Mouse (Mus musculus): Measurements from ENCODE around the gene Slc30a2. TPM values are rescaled to one million over a fixed set of nuclear protein-coding genes. Genes with fewer than 3 reads are reported as not detected.

Slc30a2 gene
- total and polyA plus RNA-seq, 2 experiments from 2014 or later, result 0.28 TPM; not detected in 1

DNA sequence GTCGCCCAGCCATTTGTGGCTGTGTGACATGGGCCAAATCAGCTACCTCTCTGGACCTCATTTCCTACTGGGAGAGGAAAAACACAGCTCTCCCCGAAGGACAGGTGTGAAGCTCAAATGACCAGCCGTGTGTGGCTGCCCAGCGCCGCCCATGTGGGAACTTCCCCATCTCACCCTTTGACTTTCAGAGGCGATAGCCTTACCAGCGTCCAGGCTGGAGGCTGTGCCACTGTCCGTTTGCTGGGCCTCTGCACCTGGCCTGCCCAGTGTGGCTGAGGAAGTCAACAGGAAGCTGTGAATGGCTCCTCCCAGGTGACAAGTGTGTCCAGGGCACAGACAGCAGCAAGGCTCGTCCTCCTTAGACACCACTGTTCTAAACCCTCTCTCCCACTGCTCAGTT lies 31.2 kb upstream of the Slc30a2 start:
- Histone ChIP-seq H3K4me2 (ENCODE audit: low read depth) (no peak overlapping the region), H3K9me3 (ENCODE audit: low read length) (no peaks in the 10 kb centered on the region), H3K4me3 (ENCODE audit: low read depth, low read length) (no peak overlapping the region), H3K36me3 (ENCODE audit: insufficient read depth) (no peaks in the 10 kb centered on the region), H3K4me1 (ENCODE audit: insufficient read depth) (peaks cover 5% of the 10 kb centered on the region), H3K9ac (no peak overlapping the region), H3K27ac (ENCODE audit: low read depth, low read length) (no peak overlapping the region), H3K27me3 (ENCODE audit: insufficient read depth, low read length) (no peaks in the 10 kb centered on the region)
- DNase-seq (no peak), ATAC-seq (no peak)
- 90% methylated on average over 9 of the region's 9 CpGs for WGBS
- no peak for TF ChIP-seq CTCF (IDR thresholded peaks at IDR 0.05; ENCODE audit: low read depth)

DNA sequence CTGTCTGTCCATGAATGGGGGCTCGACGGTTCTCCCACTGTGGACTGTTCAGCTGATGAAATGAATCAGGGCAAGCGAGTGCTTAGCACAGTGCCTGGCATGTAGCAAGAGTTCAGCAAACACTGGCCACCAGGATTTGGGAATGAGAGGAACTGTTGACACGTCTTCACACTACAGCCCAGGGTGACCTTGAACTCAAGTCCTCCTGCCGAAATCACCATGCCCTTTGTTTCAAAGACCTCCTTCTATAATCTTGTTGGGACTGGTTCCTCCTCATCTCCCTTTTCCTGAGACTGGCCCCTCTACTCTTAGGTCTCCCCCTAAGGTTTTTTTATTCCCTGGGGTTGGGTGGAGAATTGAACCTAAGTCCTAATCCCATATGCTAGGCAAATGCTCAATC lies 30.6 kb upstream of the Slc30a2 start:
- no peak for TF ChIP-seq CTCF (IDR thresholded peaks at IDR 0.05; ENCODE audit: low read depth)
- ATAC-seq (no peak), DNase-seq (no peak)
- no peak overlapping the region for H3K9ac ChIP-seq
- WGBS, result 93% methylated on average over 5 of the region's 5 CpGs
- H3K27ac ChIP-seq (ENCODE audit: low read depth, low read length), result no peak overlapping the region
- no peak overlapping the region for H3K4me3 ChIP-seq (ENCODE audit: low read depth, low read length)
- H3K36me3 ChIP-seq (ENCODE audit: insufficient read depth), result no peaks in the 10 kb centered on the region
- H3K4me2 ChIP-seq (ENCODE audit: low read depth), result no peak overlapping the region
- H3K9me3 ChIP-seq (ENCODE audit: low read length), result no peaks in the 10 kb centered on the region
- peaks cover 3% of the 10 kb centered on the region for H3K4me1 ChIP-seq (ENCODE audit: insufficient read depth)
- no peaks in the 10 kb centered on the region for H3K27me3 ChIP-seq (ENCODE audit: insufficient read depth, low read length)

DNA sequence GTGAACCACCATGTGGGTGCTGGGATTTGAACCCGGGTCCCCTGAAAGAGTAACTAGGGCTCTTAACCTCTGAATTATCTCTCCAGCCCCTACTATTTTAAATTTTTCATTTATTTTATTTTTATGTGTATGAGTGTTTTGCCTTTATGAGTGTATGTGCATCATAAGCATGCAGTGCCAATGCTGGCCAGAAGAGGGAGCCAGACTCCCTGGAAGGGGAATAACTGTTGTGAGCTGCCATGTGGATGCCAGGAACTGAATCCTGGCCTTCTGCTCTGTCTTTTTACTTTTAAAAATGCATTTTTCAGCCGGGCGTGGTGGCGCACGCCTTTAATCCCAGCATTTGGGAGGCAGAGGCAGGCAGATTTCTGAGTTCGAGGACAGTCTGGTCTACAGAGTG lies 30.1 kb upstream of the Slc30a2 start:
- peak; percentile 41 for TF ChIP-seq CTCF (IDR thresholded peaks at IDR 0.05; ENCODE audit: low read depth)
- Histone ChIP-seq H3K27ac (ENCODE audit: low read depth, low read length) (no peak overlapping the region), H3K36me3 (ENCODE audit: insufficient read depth) (no peaks in the 10 kb centered on the region), H3K27me3 (ENCODE audit: insufficient read depth, low read length) (no peaks in the 10 kb centered on the region), H3K4me1 (ENCODE audit: insufficient read depth) (no peaks in the 10 kb centered on the region), H3K9ac (no peak overlapping the region), H3K4me2 (ENCODE audit: low read depth) (no peak overlapping the region), H3K9me3 (ENCODE audit: low read length) (no peaks in the 10 kb centered on the region), H3K4me3 (ENCODE audit: low read depth, low read length) (no peak overlapping the region)
- ATAC-seq (no peak), DNase-seq (no peak)
- 94% methylated on average over 6 of the region's 6 CpGs for whole genome bisulfite sequencing

DNA sequence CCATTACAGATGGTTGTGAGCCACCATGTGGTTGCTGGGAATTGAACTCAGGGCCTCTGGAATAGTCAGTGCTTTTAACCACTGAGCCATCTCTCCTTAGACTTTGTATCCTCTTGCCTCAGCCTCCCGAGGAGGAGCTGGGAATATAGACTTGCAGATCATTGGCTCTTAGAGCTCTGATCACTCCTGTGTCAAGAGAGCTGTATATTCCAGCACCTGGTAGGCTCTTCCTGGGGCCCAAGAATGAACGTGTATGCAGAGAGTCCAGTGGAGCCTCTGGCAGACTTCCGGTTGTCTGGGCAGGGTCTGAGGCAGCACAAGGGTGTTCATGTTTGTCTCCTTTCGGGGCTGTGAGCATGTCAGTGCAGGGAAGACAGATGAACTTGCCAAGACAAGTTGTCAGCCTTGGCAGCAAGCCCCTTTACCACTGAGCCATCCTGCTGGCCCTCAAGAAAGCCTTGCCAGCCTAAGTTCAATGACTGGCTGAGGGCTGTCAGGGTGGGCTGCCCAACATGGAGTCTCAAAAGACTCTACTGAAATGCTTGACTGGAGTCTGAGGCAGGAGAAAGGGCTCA lies 28.8 kb upstream of the Slc30a2 start:
- Histone ChIP-seq H3K27me3 (ENCODE audit: insufficient read depth, low read length) (no peaks in the 10 kb centered on the region), H3K9ac (no peak overlapping the region), H3K9me3 (ENCODE audit: low read length) (no peaks in the 10 kb centered on the region), H3K36me3 (ENCODE audit: insufficient read depth) (no peaks in the 10 kb centered on the region), H3K4me2 (ENCODE audit: low read depth) (no peak overlapping the region), H3K4me3 (ENCODE audit: low read depth, low read length) (no peak overlapping the region), H3K27ac (ENCODE audit: low read depth, low read length) (no peak overlapping the region), H3K4me1 (ENCODE audit: insufficient read depth) (no peaks in the 10 kb centered on the region)
- no peak for TF ChIP-seq CTCF (IDR thresholded peaks at IDR 0.05; ENCODE audit: low read depth)
- DNase-seq, result no peak
- no peak for ATAC-seq
- 75% methylated on average over 4 of the region's 4 CpGs for WGBS

DNA sequence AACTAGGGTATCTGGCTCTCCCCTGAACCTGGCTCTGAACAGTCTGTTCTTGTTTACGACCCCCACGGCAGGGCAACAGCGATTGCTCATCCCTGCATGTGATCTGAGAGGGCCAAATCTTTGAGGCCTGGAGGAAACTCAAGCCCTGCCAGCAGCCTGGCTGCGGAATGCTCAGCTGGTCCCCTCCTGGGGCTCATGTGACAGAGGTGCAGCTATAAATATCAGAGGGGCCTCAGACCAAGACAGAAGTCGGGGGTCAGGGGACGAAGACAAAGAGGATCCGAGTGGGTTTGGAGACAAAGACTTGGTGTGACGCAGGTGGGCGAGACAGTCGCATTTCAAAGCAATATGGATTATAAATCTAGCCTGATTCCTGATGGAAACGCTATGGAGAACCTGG lies 28.1 kb upstream of the Slc30a2 start, which contains the start of gene Trim63:
Gene Trim63 (plus strand): TSS at position 245 of the 400 bp plus-strand sequence.
- Histone ChIP-seq H3K4me3 (ENCODE audit: low read depth, low read length) (no peak within 1 kb of the TSS), H3K27me3 (ENCODE audit: insufficient read depth, low read length) (no peaks in the 10 kb centered on the region), H3K27ac (ENCODE audit: low read depth, low read length) (no peak within 1 kb of the TSS), H3K36me3 (ENCODE audit: insufficient read depth) (no peaks in the 10 kb centered on the region), H3K9ac (no peak within 1 kb of the TSS), H3K4me1 (ENCODE audit: insufficient read depth) (no peaks in the 10 kb centered on the region), H3K4me2 (ENCODE audit: low read depth) (no peak within 1 kb of the TSS), H3K9me3 (ENCODE audit: low read length) (no peaks in the 10 kb centered on the region)
- no peak for TF ChIP-seq CTCF (IDR thresholded peaks at IDR 0.05; ENCODE audit: low read depth)
- 51% methylated on average over 11 of the region's 11 CpGs for WGBS
- DNase-seq (no peak), ATAC-seq (no peak)

DNA sequence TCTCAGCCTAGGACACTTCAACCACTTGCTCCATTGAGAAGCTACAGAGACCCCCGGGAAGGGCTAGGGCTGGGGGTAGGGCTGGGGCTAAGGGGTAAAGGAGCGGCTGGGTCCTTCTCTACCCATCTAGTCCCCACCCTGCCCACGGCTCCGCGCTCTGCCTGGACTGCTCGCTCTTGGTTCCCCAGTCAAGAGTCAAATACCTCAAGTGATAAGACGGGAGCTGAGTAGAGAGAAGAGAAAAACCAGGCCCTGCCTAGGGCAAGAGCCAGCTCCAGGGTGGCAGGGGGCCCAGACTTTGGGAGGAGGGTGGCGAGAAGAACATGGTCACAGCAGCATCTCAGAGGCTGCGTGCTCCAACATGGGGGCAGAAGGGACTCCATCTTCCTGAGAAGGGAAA lies 27.5 kb upstream of the Slc30a2 start:
- H3K9me3 ChIP-seq (ENCODE audit: low read length), result no peaks in the 10 kb centered on the region
- DNase-seq (no peak), ATAC-seq (no peak)
- H3K4me3 ChIP-seq (ENCODE audit: low read depth, low read length), result no peak overlapping the region
- WGBS, result 81% methylated on average over 9 of the region's 9 CpGs
- no peak for TF ChIP-seq CTCF (IDR thresholded peaks at IDR 0.05; ENCODE audit: low read depth)
- H3K27ac ChIP-seq (ENCODE audit: low read depth, low read length), result no peak overlapping the region
- no peak overlapping the region for H3K9ac ChIP-seq
- H3K27me3 ChIP-seq (ENCODE audit: insufficient read depth, low read length), result no peaks in the 10 kb centered on the region
- no peaks in the 10 kb centered on the region for H3K4me1 ChIP-seq (ENCODE audit: insufficient read depth)
- H3K36me3 ChIP-seq (ENCODE audit: insufficient read depth), result no peaks in the 10 kb centered on the region
- H3K4me2 ChIP-seq (ENCODE audit: low read depth), result no peak overlapping the region

DNA sequence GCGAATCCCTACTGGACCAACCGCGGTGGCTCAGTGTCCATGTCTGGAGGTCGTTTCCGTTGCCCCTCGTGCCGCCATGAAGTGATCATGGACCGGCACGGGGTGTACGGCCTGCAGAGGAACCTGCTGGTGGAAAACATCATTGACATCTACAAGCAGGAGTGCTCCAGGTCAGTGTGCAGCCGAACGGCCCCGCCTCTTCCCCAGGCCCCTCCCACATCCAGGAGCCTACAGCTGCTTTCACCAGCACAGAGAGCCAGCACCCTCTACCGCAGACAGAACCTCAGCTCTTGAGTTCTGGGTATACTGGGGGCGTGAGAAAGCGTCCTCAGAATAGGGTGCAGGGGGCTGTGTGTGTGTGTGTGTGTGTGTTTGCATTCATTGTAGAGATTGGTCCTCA lies 26.6 kb upstream of the Slc30a2 start:
- Histone ChIP-seq H3K36me3 (ENCODE audit: insufficient read depth) (no peaks in the 10 kb centered on the region), H3K27me3 (ENCODE audit: insufficient read depth, low read length) (no peaks in the 10 kb centered on the region), H3K4me1 (ENCODE audit: insufficient read depth) (no peaks in the 10 kb centered on the region), H3K9ac (no peak overlapping the region), H3K27ac (ENCODE audit: low read depth, low read length) (no peak overlapping the region), H3K9me3 (ENCODE audit: low read length) (no peaks in the 10 kb centered on the region), H3K4me3 (ENCODE audit: low read depth, low read length) (no peak overlapping the region), H3K4me2 (ENCODE audit: low read depth) (no peak overlapping the region)
- 49% methylated on average over 16 of the region's 16 CpGs for WGBS
- no peak for ATAC-seq
- TF ChIP-seq CTCF (IDR thresholded peaks at IDR 0.05; ENCODE audit: low read depth), result no peak
- no peak for DNase-seq

Data from forebrain, postnatal 0 days (tissue).